Comparison of ENCODE assay signal across 9 mouse cellular contexts in genomic region chr13:26657010-26657611, GRCm38 (mm10).
DNase-seq lines count a peak whose midpoint lies in the region; ATAC-seq lines count a peak whose summit lies in the region.
"Had no signal": no experiment of that assay in that cellular context is flagged by ENCODE, and none has a peak within 500 bp of the region (broad histone marks: within the 10 kb centered on the region; RNA-seq: fewer than 3 reads in every experiment).

No protein-coding gene starts in this region.

- peak; percentile 2 for DNase-seq in right cerebral cortex, postnatal 25 days
- DNase-seq in right cerebral cortex, postnatal 14 days = no peak
- DNase-seq in forebrain, embryonic 11.5 days (ENCODE audit: low spot score) = no peak
- DNase-seq in layer of hippocampus, adult 8-10 months (ENCODE audit: low spot score in 2 of 2) = peak; percentile 4 to 5
- no peak for DNase-seq in spleen, adult 12 weeks (ENCODE audit: low spot score)
- DNase-seq in gastrocnemius, postnatal 25 days = no peak

- H3K36me3 ChIP-seq in forebrain, embryonic 11.5 days (ENCODE audit: control insufficient read depth, insufficient read depth, low read length) = no peaks in the 10 kb centered on the region
- H3K36me3 ChIP-seq: embryonic facial prominence, embryonic 12.5 days; heart, embryonic 15.5 days had no signal

- H3K27ac ChIP-seq in forebrain, embryonic 11.5 days (ENCODE audit: low read depth, low read length) = peak overlapping the region; percentile 72; the same call in 1 of the 2 replicates
- H3K27ac ChIP-seq: embryonic facial prominence, embryonic 12.5 days; heart, embryonic 15.5 days had no signal

- no peaks in the 10 kb centered on the region for H3K4me1 ChIP-seq in forebrain, embryonic 11.5 days (replicated peaks; ENCODE audit: control insufficient read depth, insufficient read depth, low read length)
- H3K4me1 ChIP-seq: embryonic facial prominence, embryonic 12.5 days; heart, embryonic 15.5 days had no signal

- H3K4me2 ChIP-seq in forebrain, embryonic 11.5 days (ENCODE audit: low read depth, low read length, severe bottlenecking) = no peak overlapping the region
- H3K4me2 ChIP-seq: embryonic facial prominence, embryonic 12.5 days; heart, embryonic 15.5 days had no signal

- ATAC-seq in forebrain, embryonic 11.5 days (replicated peaks; ENCODE audit: low FRiP score) = peak; percentile 72
- no peak for ATAC-seq in monocyte, adult 5-6 weeks (replicated peaks; ENCODE audit: insufficient number of reproducible peaks, low FRiP score, low TSS enrichment, poor library complexity, severe bottlenecking)

- WGBS in forebrain, embryonic 11.5 days = 57% methylated on average over 1 of the region's 1 CpGs

- no peaks in the 10 kb centered on the region for H3K27me3 ChIP-seq in forebrain, embryonic 11.5 days (ENCODE audit: control insufficient read depth, insufficient read depth, low read length)
- H3K27me3 ChIP-seq: embryonic facial prominence, embryonic 12.5 days; heart, embryonic 15.5 days had no signal

- no peak overlapping the region for H3K4me3 ChIP-seq in forebrain, embryonic 11.5 days (ENCODE audit: low read depth, low read length)
- H3K4me3 ChIP-seq: embryonic facial prominence, embryonic 12.5 days; heart, embryonic 15.5 days had no signal

- no peaks in the 10 kb centered on the region for H3K9me3 ChIP-seq in forebrain, embryonic 11.5 days (ENCODE audit: control insufficient read depth, low read length)
- H3K9me3 ChIP-seq: embryonic facial prominence, embryonic 12.5 days; heart, embryonic 15.5 days had no signal

- H3K9ac ChIP-seq in forebrain, embryonic 11.5 days (ENCODE audit: low read length) = no peak overlapping the region
- H3K9ac ChIP-seq: embryonic facial prominence, embryonic 12.5 days; heart, embryonic 15.5 days had no signal

Comparison
In these comparisons a context has a peak if more than half of its experiments do, and no peak if none do; other contexts are left out.
1. DNase-seq: peak in right cerebral cortex, postnatal 25 days (single experiment) and layer of hippocampus, adult 8-10 months (2 of 2); none in right cerebral cortex, postnatal 14 days (single experiment), forebrain, embryonic 11.5 days (single experiment), spleen, adult 12 weeks (single experiment) and gastrocnemius, postnatal 25 days (single experiment).